Mouse (Mus musculus): ENCODE measurements around the gene Socs4. TPM values are rescaled to one million over a fixed set of nuclear protein-coding genes. Genes with fewer than 3 reads are reported as not detected.

Socs4 gene
- total and polyA plus RNA-seq, 3 experiments, result 2.2 to 14.9 (median 13.4) TPM

GRCm38 (mm10) chr14:47287021-47287420 is 10.3 kb downstream of the Socs4 start:
- Histone ChIP-seq H3K36me3 (ENCODE audit: control insufficient read depth, insufficient read depth, low read length) (no peaks in the 10 kb centered on the region), H3K79me2 (replicated peaks; ENCODE audit: control insufficient read depth, insufficient read depth, low read length) (peaks cover 13% of the 10 kb centered on the region), H3K9ac (ENCODE audit: low read depth, low read length) (no peak overlapping the region), H3K27me3 (ENCODE audit: control insufficient read depth, insufficient read depth, low read length) (no peaks in the 10 kb centered on the region), H3K4me3 (no peak overlapping the region), H3K4me1 (ENCODE audit: control insufficient read depth, insufficient read depth, low read length) (peaks cover 1% of the 10 kb centered on the region), H3K27ac (no peak overlapping the region)
- TF ChIP-seq POLR2A (IDR thresholded peaks at IDR 0.05; ENCODE audit: insufficient read depth, low read depth, low read length), result no peak
- TF ChIP-seq EP300 (IDR thresholded peaks at IDR 0.05; ENCODE audit: insufficient read depth, low read depth, low read length), result no peak
- no peak for TF ChIP-seq CTCF (IDR thresholded peaks at IDR 0.05)
- intact Hi-C loops (cut with DNase I), result no loop called here
- WGBS, result 85% methylated on average over 4 of the region's 5 CpGs
- no peak for DNase-seq

- intact Hi-C loops (cut with DNase I), result no loop called here
- no peak overlapping the region for H3K27ac ChIP-seq
- no peaks in the 10 kb centered on the region for H3K27me3 ChIP-seq (ENCODE audit: control insufficient read depth, insufficient read depth, low read length)
- H3K4me1 ChIP-seq (ENCODE audit: control insufficient read depth, insufficient read depth, low read length), result no peaks in the 10 kb centered on the region
- WGBS, result 56% methylated on average over 1 of the region's 1 CpGs
- H3K9ac ChIP-seq (ENCODE audit: low read depth, low read length), result no peak overlapping the region
- TF ChIP-seq CTCF (IDR thresholded peaks at IDR 0.05), result no peak
- TF ChIP-seq POLR2A (IDR thresholded peaks at IDR 0.05; ENCODE audit: insufficient read depth, low read depth, low read length), result no peak
- TF ChIP-seq EP300 (IDR thresholded peaks at IDR 0.05; ENCODE audit: insufficient read depth, low read depth, low read length), result no peak
- H3K36me3 ChIP-seq (ENCODE audit: control insufficient read depth, insufficient read depth, low read length), result no peaks in the 10 kb centered on the region
- H3K4me3 ChIP-seq, result no peak overlapping the region
- peaks cover 6% of the 10 kb centered on the region for H3K79me2 ChIP-seq (replicated peaks; ENCODE audit: control insufficient read depth, insufficient read depth, low read length)
- no peak for DNase-seq
These were observed 15.0 kb downstream of the Socs4 start for GRCm38 (mm10) chr14:47291772-47292171.

- Histone ChIP-seq H3K4me3 (no peak overlapping the region), H3K79me2 (replicated peaks; ENCODE audit: control insufficient read depth, insufficient read depth, low read length) (peaks cover 6% of the 10 kb centered on the region; the same call in 1 of the 2 replicates), H3K9ac (ENCODE audit: low read depth, low read length) (no peak overlapping the region), H3K36me3 (ENCODE audit: control insufficient read depth, insufficient read depth, low read length) (peaks cover 4% of the 10 kb centered on the region; the same call in 1 of the 2 replicates), H3K27me3 (ENCODE audit: control insufficient read depth, insufficient read depth, low read length) (no peaks in the 10 kb centered on the region), H3K4me1 (ENCODE audit: control insufficient read depth, insufficient read depth, low read length) (0 out of 2 replicates have a peak, but pooled peaks cover 1% of the 10 kb centered on the region), H3K27ac (no peak overlapping the region)
- TF ChIP-seq POLR2A (IDR thresholded peaks at IDR 0.05; ENCODE audit: insufficient read depth, low read depth, low read length) (no peak), CTCF (IDR thresholded peaks at IDR 0.05) (no peak), EP300 (IDR thresholded peaks at IDR 0.05; ENCODE audit: insufficient read depth, low read depth, low read length) (no peak)
- WGBS, result 40% methylated on average over 4 of the region's 4 CpGs
- intact Hi-C loops (cut with DNase I), result no loop called here
- DNase-seq, result no peak
These were observed 17.4 kb downstream of the Socs4 start for GRCm38 (mm10) chr14:47294136-47294535.

- intact Hi-C loops (cut with DNase I), result loop anchor here (5.0 kb wide), 1 partner anchor 101 kb away; no protein-coding TSS in a partner anchor
- no peak for DNase-seq
- peaks cover 5% of the 10 kb centered on the region; the same call in 1 of the 2 replicates for H3K4me1 ChIP-seq (ENCODE audit: control insufficient read depth, insufficient read depth, low read length)
- peaks cover 17% of the 10 kb centered on the region for H3K36me3 ChIP-seq (ENCODE audit: control insufficient read depth, insufficient read depth, low read length)
- no peak overlapping the region for H3K9ac ChIP-seq (ENCODE audit: low read depth, low read length)
- no peak overlapping the region for H3K27ac ChIP-seq
- H3K4me3 ChIP-seq, result no peak overlapping the region
- no peaks in the 10 kb centered on the region for H3K27me3 ChIP-seq (ENCODE audit: control insufficient read depth, insufficient read depth, low read length)
- 66% methylated on average over 2 of the region's 2 CpGs for WGBS
- peaks cover 6% of the 10 kb centered on the region for H3K79me2 ChIP-seq (replicated peaks; ENCODE audit: control insufficient read depth, insufficient read depth, low read length)
- TF ChIP-seq CTCF (IDR thresholded peaks at IDR 0.05) (no peak), POLR2A (IDR thresholded peaks at IDR 0.05; ENCODE audit: insufficient read depth, low read depth, low read length) (no peak), EP300 (IDR thresholded peaks at IDR 0.05; ENCODE audit: insufficient read depth, low read depth, low read length) (no peak)
These were observed 19.5 kb downstream of the Socs4 start for GRCm38 (mm10) chr14:47296232-47296631.

- peaks cover 9% of the 10 kb centered on the region for H3K79me2 ChIP-seq (replicated peaks; ENCODE audit: control insufficient read depth, insufficient read depth, low read length)
- H3K27ac ChIP-seq, result peak within 1 kb of the TSS; percentile 95
- peak within 1 kb of the TSS; percentile 96 for H3K4me3 ChIP-seq
- no peaks in the 10 kb centered on the region for H3K27me3 ChIP-seq (ENCODE audit: control insufficient read depth, insufficient read depth, low read length)
- 1% methylated on average over 34 of the region's 34 CpGs for WGBS
- no peak for TF ChIP-seq EP300 (IDR thresholded peaks at IDR 0.05; ENCODE audit: insufficient read depth, low read depth, low read length)
- no peak; the same call in 1 of the 2 replicates for TF ChIP-seq CTCF (IDR thresholded peaks at IDR 0.05)
- TF ChIP-seq POLR2A (IDR thresholded peaks at IDR 0.05; ENCODE audit: insufficient read depth, low read depth, low read length), result peak; percentile 69
- H3K36me3 ChIP-seq (ENCODE audit: control insufficient read depth, insufficient read depth, low read length), result peaks cover 19% of the 10 kb centered on the region
- DNase-seq, result peak; percentile 91 to 97
- intact Hi-C loops (cut with DNase I), result loop anchor here (2.0 to 5.0 kb wide), 2 partner anchors 21 to 99 kb away; partner anchors contain the start of genes Socs4 and Wdhd1
- peak within 1 kb of the TSS; percentile 100 for H3K9ac ChIP-seq (ENCODE audit: low read depth, low read length)
- H3K4me1 ChIP-seq (ENCODE audit: control insufficient read depth, insufficient read depth, low read length), result peaks cover 5% of the 10 kb centered on the region; the same call in 1 of the 2 replicates
These were observed 21.2 kb downstream of the Socs4 start, which contains the start of gene Mapk1ip1l for GRCm38 (mm10) chr14:47297785-47298407. Gene Mapk1ip1l (plus strand): TSS chr14:47298266.

GRCm38 (mm10) chr14:47298408-47298792 is 21.7 kb downstream of the Socs4 start:
- H3K27me3 ChIP-seq (ENCODE audit: control insufficient read depth, insufficient read depth, low read length), result no peaks in the 10 kb centered on the region
- intact Hi-C loops (cut with DNase I), result loop anchor here (2.0 to 5.0 kb wide), 2 partner anchors 22 to 99 kb away; partner anchors contain the start of genes Socs4 and Wdhd1
- WGBS, result under 1% methylated on average over 36 of the region's 38 CpGs

More at GRCm38 (mm10) chr14:47298408-47298792, 21.7 kb downstream of the Socs4 start:
- H3K4me1 ChIP-seq (ENCODE audit: control insufficient read depth, insufficient read depth, low read length), result peaks cover 6% of the 10 kb centered on the region
- DNase-seq, result no peak
- H3K9ac ChIP-seq (ENCODE audit: low read depth, low read length), result peak overlapping the region; percentile 100
- H3K36me3 ChIP-seq (ENCODE audit: control insufficient read depth, insufficient read depth, low read length), result peaks cover 21% of the 10 kb centered on the region
- H3K4me3 ChIP-seq, result peak overlapping the region; percentile 96
- H3K79me2 ChIP-seq (replicated peaks; ENCODE audit: control insufficient read depth, insufficient read depth, low read length), result peaks cover 13% of the 10 kb centered on the region
- no peak for TF ChIP-seq CTCF (IDR thresholded peaks at IDR 0.05)
- TF ChIP-seq POLR2A (IDR thresholded peaks at IDR 0.05; ENCODE audit: insufficient read depth, low read depth, low read length), result no peak
- TF ChIP-seq EP300 (IDR thresholded peaks at IDR 0.05; ENCODE audit: insufficient read depth, low read depth, low read length), result no peak
- H3K27ac ChIP-seq, result peak overlapping the region; percentile 95

Measured in heart, adult 2 months (tissue).